Mouse (Mus musculus) adrenal gland, postnatal 25 days (tissue): ENCODE measurements at regions not wholly inside any gene's neighbourhood (a gene's known extent, or its start where the extent isn't known, plus 50 kb on each side); places are given as distances from the start of the nearest gene placed in this dataset.

ENCODE experiments used
- DNase-seq: peaks from one replicate; pipeline ENCODE4 v3.0.0; 2021; ENCODE audit warnings: mixed read lengths

GRCm38 (mm10) chr11:51911481-51911880 lies 54.0 kb upstream of the Jade2 start:
- DNase-seq, result no peak

- no peak for DNase-seq
Measured at GRCm38 (mm10) chr11:51915656-51916032, 51.8 kb upstream of the Cdkn2aipnl start.

GRCm38 (mm10) chr11:51916033-51916929 lies 51.2 kb upstream of the Cdkn2aipnl start:
- DNase-seq, result peak; percentile 83
